Mouse (Mus musculus): Measurements from ENCODE around the gene Ndufa9. TPM values are rescaled to one million over a fixed set of nuclear protein-coding genes. Genes with fewer than 3 reads are reported as not detected.

Gene Ndufa9
- polyA plus RNA-seq (2016; fragmentation: Nextera tagmentation; extraction: Ambion mirVana), result 167 and 175 TPM in 2 replicates

DNA sequence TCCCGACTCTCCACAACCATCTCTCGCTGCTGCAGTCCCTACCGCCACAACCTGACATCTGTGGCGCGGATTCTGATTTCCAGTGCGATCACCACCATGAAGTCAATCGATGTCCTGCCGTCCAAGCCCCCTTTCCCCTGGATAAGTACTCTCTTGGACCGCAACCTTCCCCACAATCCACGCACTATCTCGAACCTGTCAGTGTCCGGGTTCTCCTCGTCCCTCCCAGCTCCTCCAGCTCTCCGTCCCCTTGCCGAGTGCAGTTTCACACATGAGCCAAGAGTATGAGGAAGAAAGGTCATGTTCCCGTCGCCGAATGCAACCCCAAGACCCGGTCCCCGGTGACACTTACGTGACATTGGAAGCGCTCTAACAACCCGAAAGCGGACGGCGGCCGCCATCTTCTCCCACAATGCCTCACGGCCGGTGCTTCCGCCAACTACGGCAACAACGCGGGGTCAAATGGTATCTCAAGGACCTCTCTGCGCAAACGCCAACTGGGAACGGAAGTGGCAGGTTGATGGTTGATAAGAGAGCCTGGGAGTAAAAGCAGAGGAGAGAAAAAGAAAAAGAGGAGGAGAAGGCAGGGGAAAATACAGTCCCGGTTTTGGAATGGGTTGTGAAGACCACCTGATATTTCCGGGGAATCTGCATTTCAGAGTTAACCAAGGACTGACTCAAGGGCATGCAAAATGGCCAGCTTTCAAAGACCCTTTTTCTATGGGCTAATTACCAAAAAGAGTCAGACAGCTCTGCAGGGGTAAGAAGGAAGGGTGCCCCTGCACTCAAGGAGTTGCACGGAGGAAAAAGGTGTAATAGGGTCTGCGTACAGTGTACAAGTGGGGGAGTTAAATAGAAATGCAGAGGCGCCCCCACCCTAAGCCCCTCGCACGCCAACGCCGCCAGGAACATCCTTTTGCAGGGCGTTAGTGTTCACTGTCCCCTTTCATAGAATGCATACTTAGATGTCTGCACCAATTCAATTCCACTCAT is at the start of gene Ndufa9:
TSS of gene Ndufa9 (minus strand) at position 425 of the 993 bp plus-strand sequence.
- Histone ChIP-seq H3K9ac (peak within 1 kb of the TSS; percentile 86), H3K4me2 (peak within 1 kb of the TSS; percentile 79), H3K27me3 (peaks cover 11% of the 10 kb centered on the region; the same call in 1 of the 2 replicates), H3K36me3 (replicated peaks) (no peaks in the 10 kb centered on the region; the same call in 1 of the 2 replicates), H3K4me1 (peaks cover 16% of the 10 kb centered on the region), H3K9me3 (no peaks in the 10 kb centered on the region), H3K27ac (peak within 1 kb of the TSS; percentile 65), H3K4me3 (replicated peaks) (peak within 1 kb of the TSS; percentile 86)
- ATAC-seq (ENCODE audit: low FRiP score), result peak; percentile 93
- WGBS, result 5% methylated on average over 46 of the region's 46 CpGs

DNA sequence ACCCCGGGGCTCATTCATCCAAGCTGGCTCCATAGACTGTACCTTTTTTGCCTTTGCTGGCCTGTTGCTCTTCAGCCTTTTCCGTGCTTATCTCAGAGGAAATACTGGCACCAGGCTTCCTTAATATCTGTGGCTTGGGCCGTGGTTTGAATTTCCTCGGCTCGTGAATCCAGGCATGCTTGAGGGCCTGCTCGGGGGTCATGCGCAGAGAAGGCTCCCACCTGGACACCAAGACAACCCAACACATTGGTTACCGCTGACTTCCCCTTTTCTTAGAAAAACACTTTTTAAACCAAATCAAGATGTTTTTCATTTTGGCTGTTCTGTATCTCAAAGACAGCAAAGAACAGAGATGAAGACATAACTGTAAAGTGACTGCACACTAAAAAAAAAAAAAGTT is 28.2 kb upstream of the Ndufa9 start:
- H3K4me3 ChIP-seq (replicated peaks), result no peak overlapping the region
- H3K4me1 ChIP-seq, result no peaks in the 10 kb centered on the region
- no peak overlapping the region for H3K4me2 ChIP-seq
- 0 out of 2 replicates have a peak, but pooled peaks cover 4% of the 10 kb centered on the region for H3K27me3 ChIP-seq
- no peaks in the 10 kb centered on the region for H3K36me3 ChIP-seq (replicated peaks)
- no peak overlapping the region for H3K27ac ChIP-seq
- WGBS, result 89% methylated on average over 8 of the region's 8 CpGs
- ATAC-seq (ENCODE audit: low FRiP score), result no peak
- no peak overlapping the region for H3K9ac ChIP-seq
- no peaks in the 10 kb centered on the region for H3K9me3 ChIP-seq

DNA sequence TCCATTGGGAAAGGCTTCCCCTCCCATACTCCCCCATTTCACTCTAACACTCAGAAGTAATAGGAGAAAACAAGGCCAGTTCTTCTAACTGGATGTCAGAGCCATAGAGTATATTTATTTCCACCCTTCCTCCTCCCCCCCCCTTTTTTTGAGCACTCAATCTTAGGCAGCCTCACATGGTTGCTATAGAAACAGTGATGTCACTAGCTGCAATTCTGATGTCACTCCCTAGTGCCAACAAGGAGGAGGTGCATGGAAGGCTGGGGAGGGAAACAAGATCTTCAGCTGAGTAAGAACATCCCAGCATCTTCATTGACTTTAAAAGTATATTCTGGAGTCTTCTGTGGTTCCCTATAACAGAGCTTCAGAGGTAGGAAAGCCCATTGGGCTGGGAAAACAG is 3.9 kb upstream of the Ndufa9 start, which contains the start of gene Akap3:
TSS of gene Akap3 (plus strand) at position 218 of the 400 bp plus-strand sequence.
- peaks cover 13% of the 10 kb centered on the region; the same call in 1 of the 2 replicates for H3K27me3 ChIP-seq
- H3K9ac ChIP-seq, result no peak within 1 kb of the TSS
- no peaks in the 10 kb centered on the region for H3K36me3 ChIP-seq (replicated peaks)
- H3K4me1 ChIP-seq, result peaks cover 11% of the 10 kb centered on the region
- H3K9me3 ChIP-seq, result no peaks in the 10 kb centered on the region
- H3K27ac ChIP-seq, result no peak within 1 kb of the TSS
- no peak for ATAC-seq (ENCODE audit: low FRiP score)
- no peak within 1 kb of the TSS for H3K4me3 ChIP-seq (replicated peaks)
- no peak within 1 kb of the TSS for H3K4me2 ChIP-seq

DNA sequence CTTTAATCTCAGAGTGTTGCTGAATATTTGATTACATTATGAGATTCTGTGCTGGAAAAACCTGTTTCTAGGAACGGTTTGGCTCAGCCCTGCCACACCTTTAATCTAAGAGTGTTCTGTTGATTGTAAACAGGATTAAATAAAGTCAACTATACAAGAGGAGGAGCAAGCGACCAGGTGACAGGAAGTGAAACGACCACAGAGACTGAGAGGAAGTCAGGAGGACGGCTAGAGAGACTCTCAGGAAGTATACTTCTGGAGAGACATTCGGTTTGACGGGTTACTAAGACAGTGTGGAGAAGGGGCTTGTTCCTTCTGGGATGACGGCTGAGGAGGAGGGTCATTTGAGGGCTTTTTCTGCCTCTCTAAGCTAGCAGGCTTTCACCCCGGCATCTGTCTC is 12.3 kb downstream of the Ndufa9 start:
- H3K9me3 ChIP-seq, result no peaks in the 10 kb centered on the region
- peaks cover 89% of the 10 kb centered on the region for H3K36me3 ChIP-seq (replicated peaks)
- no peaks in the 10 kb centered on the region for H3K4me1 ChIP-seq
- H3K27me3 ChIP-seq, result no peaks in the 10 kb centered on the region
- no peak overlapping the region for H3K4me3 ChIP-seq (replicated peaks)
- no peak overlapping the region for H3K4me2 ChIP-seq
- no peak overlapping the region for H3K9ac ChIP-seq
- WGBS, result 89% methylated on average over 8 of the region's 8 CpGs
- H3K27ac ChIP-seq, result no peak overlapping the region
- no peak for ATAC-seq (ENCODE audit: low FRiP score)

DNA sequence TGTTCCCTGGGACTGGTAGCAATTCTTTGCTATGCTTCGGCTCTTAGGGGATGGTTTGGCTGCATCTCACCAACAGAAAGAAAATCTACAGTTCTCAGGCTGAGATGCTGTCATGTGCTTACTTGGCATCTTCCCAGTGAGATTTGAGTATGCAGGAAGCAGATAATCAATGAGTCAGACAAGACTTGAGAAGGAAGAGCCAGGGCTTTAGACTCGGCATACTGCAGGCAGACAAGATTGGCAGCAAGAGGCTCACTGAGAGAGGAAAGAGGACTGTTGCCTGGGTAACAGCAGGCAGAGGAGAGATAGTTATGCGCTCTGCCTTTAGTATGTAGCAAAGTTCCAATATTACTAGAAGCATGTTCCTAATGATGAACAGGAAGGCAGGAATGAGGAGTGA is 25.8 kb downstream of the Ndufa9 start:
- no peak overlapping the region for H3K27ac ChIP-seq
- no peaks in the 10 kb centered on the region for H3K9me3 ChIP-seq
- no peak for ATAC-seq (ENCODE audit: low FRiP score)
- H3K9ac ChIP-seq, result no peak overlapping the region
- no peaks in the 10 kb centered on the region for H3K27me3 ChIP-seq
- H3K36me3 ChIP-seq (replicated peaks), result peaks cover 85% of the 10 kb centered on the region
- no peak overlapping the region for H3K4me3 ChIP-seq (replicated peaks)
- no peak overlapping the region for H3K4me2 ChIP-seq
- WGBS, result 87% methylated on average over 3 of the region's 3 CpGs
- no peaks in the 10 kb centered on the region for H3K4me1 ChIP-seq

DNA sequence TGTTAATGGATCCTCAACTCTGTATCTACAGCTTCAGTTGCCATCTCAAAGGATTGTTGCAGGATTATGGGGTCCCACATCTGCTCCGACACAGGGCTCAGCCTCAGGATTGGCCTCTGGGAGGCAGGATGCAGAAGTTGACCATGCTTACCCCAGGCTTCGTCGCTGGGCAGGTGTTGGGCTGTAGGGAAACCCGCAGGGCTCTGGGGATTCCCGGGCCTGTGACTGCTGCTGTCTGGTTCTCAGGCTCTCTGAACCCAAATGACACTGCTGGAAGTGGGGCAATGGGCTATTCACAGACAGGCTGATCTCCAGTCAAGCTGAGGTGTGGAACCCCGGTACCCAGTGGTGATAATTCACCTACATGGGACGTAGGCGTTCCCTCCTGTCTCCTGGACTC is 32.6 kb downstream of the Ndufa9 start:
- Histone ChIP-seq H3K27me3 (no peaks in the 10 kb centered on the region), H3K4me1 (peaks cover 6% of the 10 kb centered on the region), H3K4me2 (no peak overlapping the region), H3K27ac (no peak overlapping the region), H3K36me3 (replicated peaks) (peaks cover 21% of the 10 kb centered on the region), H3K9ac (no peak overlapping the region), H3K9me3 (no peaks in the 10 kb centered on the region), H3K4me3 (replicated peaks) (no peak overlapping the region)
- WGBS, result 90% methylated on average over 8 of the region's 8 CpGs
- no peak for ATAC-seq (ENCODE audit: low FRiP score)

DNA sequence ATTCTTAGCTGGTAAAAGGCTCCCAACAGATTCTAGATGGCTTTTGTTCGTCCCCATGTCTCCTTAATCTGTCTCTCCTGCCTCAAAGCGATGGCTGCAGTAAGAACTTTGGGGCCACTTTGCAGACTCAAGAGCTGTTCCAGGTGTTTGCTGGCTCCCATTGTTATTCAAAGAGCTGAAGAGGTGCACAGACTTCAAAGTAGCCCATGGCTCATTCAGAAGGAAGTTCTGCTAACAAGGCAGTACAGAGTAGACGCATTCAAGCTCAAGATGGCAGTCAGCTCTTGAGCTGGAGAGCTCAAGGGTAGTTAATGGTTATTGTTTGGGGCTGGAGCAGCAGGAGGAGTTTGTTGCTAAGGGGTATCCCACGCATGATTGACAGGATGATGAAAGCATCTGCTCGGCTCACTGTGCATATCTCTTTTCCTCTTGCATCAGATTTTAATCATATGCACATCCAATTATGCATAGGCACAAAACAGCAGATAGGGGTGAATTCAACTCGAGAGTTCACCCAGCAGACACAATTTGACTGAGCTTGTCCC is 33.7 kb downstream of the Ndufa9 start:
- Histone ChIP-seq H3K9ac (no peak overlapping the region), H3K27ac (no peak overlapping the region), H3K4me3 (replicated peaks) (no peak overlapping the region), H3K27me3 (no peaks in the 10 kb centered on the region), H3K36me3 (replicated peaks) (peaks cover 10% of the 10 kb centered on the region), H3K9me3 (no peaks in the 10 kb centered on the region), H3K4me2 (no peak overlapping the region), H3K4me1 (peaks cover 6% of the 10 kb centered on the region)
- ATAC-seq (ENCODE audit: low FRiP score), result no peak
- 44% methylated on average over 6 of the region's 6 CpGs for WGBS

DNA sequence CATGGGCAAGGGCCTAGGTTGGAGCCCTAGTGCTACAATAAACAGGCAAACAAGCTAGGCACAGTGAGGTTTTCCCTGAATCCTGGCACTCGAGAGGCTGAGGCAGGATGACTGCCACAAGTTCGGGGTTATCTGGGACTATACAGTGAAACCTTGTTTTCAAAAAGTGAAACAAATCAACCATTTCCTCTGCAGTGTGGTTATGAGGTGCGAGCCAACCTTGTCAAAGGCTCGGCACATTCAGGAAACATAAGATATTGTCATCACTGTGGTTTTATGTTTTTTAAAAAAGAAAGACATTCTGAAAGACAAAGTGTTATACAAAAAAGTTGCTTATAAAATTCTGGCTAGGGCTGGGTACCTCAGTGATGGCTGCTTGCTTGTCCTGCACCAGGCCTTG is 37.5 kb downstream of the Ndufa9 start:
- no peaks in the 10 kb centered on the region for H3K27me3 ChIP-seq
- peaks cover 6% of the 10 kb centered on the region for H3K4me1 ChIP-seq
- H3K9ac ChIP-seq, result no peak overlapping the region
- no peaks in the 10 kb centered on the region for H3K36me3 ChIP-seq (replicated peaks)
- no peak overlapping the region for H3K4me3 ChIP-seq (replicated peaks)
- 95% methylated on average over 4 of the region's 4 CpGs for WGBS
- H3K27ac ChIP-seq, result no peak overlapping the region
- no peak overlapping the region for H3K4me2 ChIP-seq
- ATAC-seq (ENCODE audit: low FRiP score), result no peak
- no peaks in the 10 kb centered on the region for H3K9me3 ChIP-seq

DNA sequence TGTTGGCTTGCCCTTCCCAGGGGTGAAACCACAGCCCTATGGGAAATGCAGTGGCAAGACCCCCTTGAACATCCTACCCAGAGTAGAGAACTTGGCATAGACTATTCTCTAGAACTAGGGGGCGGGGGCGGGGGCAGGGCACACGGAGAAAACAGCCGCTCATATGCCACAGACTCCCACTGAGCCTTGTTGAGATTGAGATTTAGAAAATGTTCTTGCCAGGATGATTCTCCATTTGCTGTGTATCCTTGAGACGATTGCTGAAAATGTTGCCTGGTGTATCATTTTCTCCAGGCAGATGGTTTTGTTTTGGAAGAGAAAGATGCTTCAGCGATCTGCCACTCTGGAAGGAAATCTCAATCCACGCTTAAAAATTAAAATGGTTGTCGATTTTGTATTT is 40.4 kb downstream of the Ndufa9 start:
- Histone ChIP-seq H3K27me3 (no peaks in the 10 kb centered on the region), H3K9me3 (no peaks in the 10 kb centered on the region), H3K4me3 (replicated peaks) (no peak overlapping the region), H3K4me1 (no peaks in the 10 kb centered on the region), H3K36me3 (replicated peaks) (no peaks in the 10 kb centered on the region), H3K27ac (no peak overlapping the region), H3K9ac (no peak overlapping the region), H3K4me2 (no peak overlapping the region)
- 86% methylated on average over 8 of the region's 8 CpGs for WGBS
- no peak for ATAC-seq (ENCODE audit: low FRiP score)

DNA sequence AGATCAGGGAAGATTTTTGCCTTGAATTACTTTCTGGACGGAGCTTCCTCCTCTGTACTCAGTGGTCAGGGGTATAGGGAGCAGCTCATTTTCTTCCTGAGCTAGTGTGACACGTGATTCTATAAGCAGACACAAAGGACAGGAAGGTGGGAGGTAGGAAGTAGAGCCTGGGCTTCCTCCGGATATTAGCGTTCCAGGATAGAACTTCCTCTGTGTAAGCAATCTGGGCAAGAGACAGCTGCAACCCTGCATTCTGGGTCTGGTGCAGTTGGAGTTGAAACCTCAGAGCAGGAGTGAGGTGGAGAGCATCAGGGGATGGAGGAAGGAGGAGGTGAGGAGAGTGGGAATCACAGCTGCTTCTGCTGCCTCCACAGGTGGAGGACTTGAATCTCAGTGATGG is 40.8 kb downstream of the Ndufa9 start:
- no peaks in the 10 kb centered on the region for H3K27me3 ChIP-seq
- H3K27ac ChIP-seq, result no peak overlapping the region
- H3K4me3 ChIP-seq (replicated peaks), result no peak overlapping the region
- ATAC-seq (ENCODE audit: low FRiP score), result no peak
- peaks cover 2% of the 10 kb centered on the region; the same call in 1 of the 2 replicates for H3K4me1 ChIP-seq
- H3K9ac ChIP-seq, result no peak overlapping the region
- no peak overlapping the region for H3K4me2 ChIP-seq
- no peaks in the 10 kb centered on the region for H3K9me3 ChIP-seq
- no peaks in the 10 kb centered on the region for H3K36me3 ChIP-seq (replicated peaks)
- 78% methylated on average over 4 of the region's 4 CpGs for WGBS

DNA sequence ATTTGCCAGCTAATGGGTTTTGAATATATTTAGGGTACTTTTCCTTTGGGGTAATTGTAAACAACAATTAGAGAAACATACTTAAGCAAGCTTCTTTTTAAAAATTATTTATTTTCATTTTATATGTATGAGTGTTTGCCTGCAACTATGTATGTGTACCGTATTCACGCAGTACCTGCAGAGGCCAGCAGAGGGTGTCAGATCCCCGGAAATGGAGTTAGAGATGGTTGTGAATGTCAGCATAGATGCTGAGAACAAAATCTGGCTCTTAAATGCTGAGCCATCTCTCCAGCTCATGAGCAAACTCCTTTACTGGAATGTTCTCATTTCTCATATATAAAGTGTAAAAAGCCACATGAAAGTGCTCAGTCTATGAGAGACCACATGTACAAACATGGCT is 42.2 kb downstream of the Ndufa9 start:
- ATAC-seq (ENCODE audit: low FRiP score), result no peak
- no peak overlapping the region for H3K27ac ChIP-seq
- no peak overlapping the region for H3K9ac ChIP-seq
- no peaks in the 10 kb centered on the region for H3K9me3 ChIP-seq
- no peaks in the 10 kb centered on the region for H3K27me3 ChIP-seq
- 87% methylated on average over 3 of the region's 3 CpGs for WGBS
- H3K36me3 ChIP-seq (replicated peaks), result no peaks in the 10 kb centered on the region
- H3K4me1 ChIP-seq, result peaks cover 5% of the 10 kb centered on the region; the same call in 1 of the 2 replicates
- no peak overlapping the region for H3K4me3 ChIP-seq (replicated peaks)
- H3K4me2 ChIP-seq, result no peak overlapping the region

DNA sequence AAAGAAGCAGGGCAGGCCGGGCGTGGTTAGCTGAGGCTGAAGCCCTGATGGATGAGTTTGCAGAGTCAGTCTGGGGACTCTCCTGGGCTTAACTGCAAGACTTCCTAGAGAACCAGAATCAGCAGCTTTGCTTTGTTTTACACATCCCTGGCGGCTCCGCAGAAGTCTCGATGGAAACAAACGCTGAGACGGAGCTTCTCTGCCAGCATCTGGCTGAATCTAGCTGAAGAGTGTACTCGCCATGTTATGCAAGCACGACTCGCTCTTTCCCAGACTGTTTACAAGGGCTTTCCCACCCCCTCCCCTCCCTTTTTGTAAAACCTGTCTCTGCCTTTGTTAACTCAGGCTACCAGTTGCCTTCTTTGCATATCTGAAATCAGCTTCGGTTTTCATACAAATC is 46.0 kb downstream of the Ndufa9 start:
- no peak overlapping the region for H3K9ac ChIP-seq
- peaks cover 5% of the 10 kb centered on the region; the same call in 1 of the 2 replicates for H3K4me1 ChIP-seq
- H3K9me3 ChIP-seq, result no peaks in the 10 kb centered on the region
- no peaks in the 10 kb centered on the region for H3K27me3 ChIP-seq
- no peak for ATAC-seq (ENCODE audit: low FRiP score)
- no peak overlapping the region for H3K27ac ChIP-seq
- H3K4me2 ChIP-seq, result no peak overlapping the region
- H3K36me3 ChIP-seq (replicated peaks), result no peaks in the 10 kb centered on the region
- WGBS, result 23% methylated on average over 11 of the region's 11 CpGs
- H3K4me3 ChIP-seq (replicated peaks), result no peak overlapping the region

Measured in forebrain, embryonic 12.5 days (tissue).